Mouse (Mus musculus): ENCODE results near the gene Mrpl49.

Gene Mrpl49

GRCm38 (mm10) chr19:6054296-6054695 is 3.3 kb downstream of the Mrpl49 start:
- ChIA-PET POLR2A (interaction anchor here in 3 of 4 experiments (0.5 to 47.9 kb wide), 22 partner anchors 6 to 391 kb away, joined by 3 to 1520 read pairs (median 4); partner anchors contain the start of genes Cdca5 (in 3 of the 3), Tm7sf2 (in 3 of the 3), Zfpl1 (in 3 of the 3) and Gm28374 (in 2 of the 3)), CTCF (interaction anchor here in 2 of 4 experiments (0.8 to 1.6 kb wide), 2 partner anchors 13 kb away, joined by 3 to 8 read pairs; partner anchors contain the start of gene Tm7sf2 (in 1 of the 2))

GRCm38 (mm10) chr19:6052516-6052915 is 5.1 kb downstream of the Mrpl49 start:
- POLR2A ChIA-PET: interaction anchor here in 3 of 4 experiments (0.6 to 47.9 kb wide), 36 partner anchors 8 to 248 kb away, joined by 3 to 1520 read pairs (median 4); partner anchors contain the start of genes Cdca5 (in 3 of the 3), Tm7sf2 (in 3 of the 3), Vps51 (in 3 of the 3) and Gm28374 (in 2 of the 3)
- CTCF ChIA-PET: interaction anchor here in 2 of 4 experiments (0.9 to 1.7 kb wide), 2 partner anchors 14 to 179 kb away, joined by 3 to 6 read pairs; no protein-coding TSS in a partner anchor

- POLR2A ChIA-PET: interaction anchor here in 3 of 4 experiments (0.6 to 47.9 kb wide), 6 partner anchors 27 to 486 kb away, joined by 3 to 1520 read pairs (median 14); partner anchors contain the start of genes Cdca5 (in 2 of the 3), Gm28374 (in 2 of the 3), Tm7sf2 (in 2 of the 3) and Tmem262 (in 2 of the 3)
Observed at GRCm38 (mm10) chr19:6048681-6049410, 8.7 kb downstream of the Mrpl49 start.

GRCm38 (mm10) chr19:6047899-6048166 is 9.8 kb downstream of the Mrpl49 start:
- ChIA-PET POLR2A (interaction anchor here in 3 of 4 experiments (0.7 to 47.9 kb wide), 7 partner anchors 10 to 104 kb away, joined by 3 to 1520 read pairs (median 17); partner anchors contain the start of genes Cdca5 (in 2 of the 3), Fau (in 2 of the 3), Mrpl49 (in 2 of the 3) and Zfpl1 (in 2 of the 3)), CTCF (no interaction called here)

More at GRCm38 (mm10) chr19:6048681-6049410, 8.7 kb downstream of the Mrpl49 start:
- CTCF ChIA-PET: interaction anchor here in 1 of 4 experiments (0.5 kb wide), 1 partner anchor 41 kb away, joined by 5 read pairs; no protein-coding TSS in a partner anchor

GRCm38 (mm10) chr19:6047154-6047898 is 10.3 kb downstream of the Mrpl49 start:
- CTCF ChIA-PET: interaction anchor here in 3 of 4 experiments (0.6 to 2.1 kb wide), 3 partner anchors 40 to 287 kb away, joined by 4 to 12 read pairs (median 4); no protein-coding TSS in a partner anchor
- POLR2A ChIA-PET: interaction anchor here (0.7 to 47.9 kb wide), 30 partner anchors 7 to 557 kb away, joined by 3 to 1520 read pairs (median 8); partner anchors contain the start of genes Znhit2 (in 3 of the 4), Cdca5 (in 2 of the 4), Fau (in 2 of the 4) and Mrpl49 (in 2 of the 4)

- CTCF ChIA-PET: interaction anchor here in 3 of 4 experiments (0.6 to 2.1 kb wide), 25 partner anchors 9 to 541 kb away, joined by 3 to 12 read pairs (median 4); partner anchors contain the start of genes Arl2 (in 1 of the 3), Capn1 (in 1 of the 3), Pola2 (in 1 of the 3) and Tm7sf2 (in 1 of the 3)
- POLR2A ChIA-PET: interaction anchor here (0.6 to 47.9 kb wide), 94 partner anchors 8 to 623 kb away, joined by 3 to 1520 read pairs (median 4); partner anchors contain the start of genes Capn1 (in 4 of the 4), Fau (in 3 of the 4), Mrpl49 (in 3 of the 4) and Pola2 (in 3 of the 4)
Observed at GRCm38 (mm10) chr19:6046294-6047153, 11.1 kb downstream of the Mrpl49 start, which contains the start of gene Syvn1. Gene Syvn1, plus strand, starts transcription at chr19:6046576.

- ChIA-PET CTCF (interaction anchor here (0.6 to 2.1 kb wide), 29 partner anchors 8 to 542 kb away, joined by 3 to 12 read pairs (median 4); partner anchors contain the start of genes Arl2 (in 1 of the 4), Capn1 (in 1 of the 4), Cdca5 (in 1 of the 4) and Pola2 (in 1 of the 4)), POLR2A (interaction anchor here (0.6 to 47.9 kb wide), 91 partner anchors 9 to 622 kb away, joined by 3 to 1520 read pairs (median 5); partner anchors contain the start of genes Capn1 (in 4 of the 4), Fau (in 3 of the 4), Mrpl49 (in 3 of the 4) and Pola2 (in 3 of the 4))
Observed at GRCm38 (mm10) chr19:6045366-6046293, 12.0 kb downstream of the Mrpl49 start.

- ChIA-PET CTCF (interaction anchor here (0.5 to 1.7 kb wide), 10 partner anchors 14 to 257 kb away, joined by 3 to 6 read pairs (median 4); partner anchors contain the start of genes Capn1 (in 1 of the 4), Cdca5 (in 1 of the 4), Pola2 (in 1 of the 4) and Zfpl1 (in 1 of the 4)), POLR2A (interaction anchor here in 3 of 4 experiments (0.7 to 47.9 kb wide), 11 partner anchors 11 to 241 kb away, joined by 3 to 1520 read pairs (median 5); partner anchors contain the start of genes Cdca5 (in 2 of the 3), Fau (in 2 of the 3), Mrpl49 (in 2 of the 3) and Tm7sf2 (in 2 of the 3))
Observed at GRCm38 (mm10) chr19:6044102-6044501, 13.5 kb downstream of the Mrpl49 start.

GRCm38 (mm10) chr19:6042293-6042692 is 15.3 kb downstream of the Mrpl49 start:
- ChIA-PET POLR2A (interaction anchor here (0.5 to 47.9 kb wide), 22 partner anchors 11 to 291 kb away, joined by 3 to 1520 read pairs (median 3); partner anchors contain the start of genes Capn1 (in 3 of the 4), Cdca5 (in 2 of the 4), Fau (in 2 of the 4) and Mrpl49 (in 2 of the 4)), CTCF (interaction anchor here in 2 of 4 experiments (0.6 to 2.1 kb wide), 5 partner anchors 24 to 255 kb away, joined by 3 to 6 read pairs (median 3); partner anchors contain the start of genes Majin (in 1 of the 2) and Tm7sf2 (in 1 of the 2))

GRCm38 (mm10) chr19:6040002-6040401 is 17.6 kb downstream of the Mrpl49 start:
- ChIA-PET CTCF (interaction anchor here in 1 of 4 experiments (0.6 kb wide), 1 partner anchor 529 kb away, joined by 4 read pairs; no protein-coding TSS in a partner anchor), POLR2A (interaction anchor here in 1 of 4 experiments (0.7 to 47.9 kb wide), 3 partner anchors 13 to 69 kb away, joined by 3 to 1520 read pairs (median 11); partner anchors contain the start of genes AC131692.1, Cdca5, Fau and Gm28374)

- ChIA-PET CTCF (interaction anchor here (0.6 to 2.8 kb wide), 8 partner anchors 8 to 564 kb away, joined by 3 to 12 read pairs (median 4); partner anchors contain the start of gene Syvn1 (in 1 of the 4)), POLR2A (interaction anchor here (0.5 to 47.9 kb wide), 13 partner anchors 8 to 1231 kb away, joined by 3 to 1520 read pairs (median 4); partner anchors contain the start of genes Mrpl49 (in 2 of the 4), AC131692.1 (in 1 of the 4), Capn1 (in 1 of the 4) and Cdca5 (in 1 of the 4))
Observed at GRCm38 (mm10) chr19:6038326-6038725, 19.3 kb downstream of the Mrpl49 start.

- ChIA-PET CTCF (interaction anchor here (0.6 to 2.8 kb wide), 13 partner anchors 8 to 565 kb away, joined by 3 to 12 read pairs (median 4); partner anchors contain the start of gene Syvn1 (in 1 of the 4)), POLR2A (interaction anchor here (0.6 to 47.9 kb wide), 15 partner anchors 8 to 1256 kb away, joined by 3 to 1520 read pairs (median 4); partner anchors contain the start of genes AC131692.1 (in 1 of the 4), Capn1 (in 1 of the 4), Cdca5 (in 1 of the 4) and Fau (in 1 of the 4))
Observed at GRCm38 (mm10) chr19:6037695-6038094, 19.9 kb downstream of the Mrpl49 start.

GRCm38 (mm10) chr19:6035966-6036585 is 21.5 kb downstream of the Mrpl49 start:
- ChIA-PET POLR2A (interaction anchor here in 3 of 4 experiments (0.6 to 47.9 kb wide), 13 partner anchors 10 to 171 kb away, joined by 3 to 1520 read pairs (median 4); partner anchors contain the start of genes Syvn1 (in 3 of the 3), Znhit2 (in 2 of the 3), AC131692.1 (in 1 of the 3) and Capn1 (in 1 of the 3)), CTCF (interaction anchor here in 3 of 4 experiments (0.7 to 2.8 kb wide), 4 partner anchors 20 to 249 kb away, joined by 4 to 12 read pairs (median 5); partner anchors contain the start of gene Capn1 (in 1 of the 3))
